Mouse (Mus musculus) bone marrow, adult 2 months (tissue): Measurements from ENCODE around the gene Oas1a. TPM values are rescaled to one million over a fixed set of nuclear protein-coding genes. Genes with fewer than 3 reads are reported as not detected.
"Not testable (repeated sequence)": the region's sequence is repeated elsewhere in the genome, so short reads cannot be mapped to it uniquely, and the experiment has no call there.

Experiments used
- H3K27ac ChIP-seq: fragments of 200-500 bp; 2 replicates; pipeline ENCODE4 v1.5.1; 2012; ENCODE audit warnings: low read depth, mild to moderate bottlenecking, control low read depth, inconsistent platforms, low read length; ENCODE audit not compliant: control insufficient read depth, poor library complexity, insufficient read depth
- H3K4me1 ChIP-seq: fragments of 200-500 bp; 2 replicates; pipeline ENCODE4 v1.6.1; 2011; ENCODE audit warnings: low read length; ENCODE audit not compliant: control insufficient read depth, insufficient read depth
- H3K4me3 ChIP-seq: fragments of 200-500 bp; replicated peaks from 2 replicates; pipeline ENCODE3; 2011; ENCODE audit warnings: mild to moderate bottlenecking, low read depth, low read length, control low read depth; ENCODE audit not compliant: control insufficient read depth
- CTCF ChIP-seq: fragments of 200-500 bp; IDR thresholded peaks from 2 replicates; pipeline ENCODE4 v1.5.1; 2011; ENCODE audit warnings: low read length, control low read depth; ENCODE audit not compliant: control insufficient read depth, insufficient read depth
- POLR2A ChIP-seq: fragments of 200-500 bp; IDR thresholded peaks from 2 replicates; pipeline ENCODE4 v1.6.1; 2011; ENCODE audit warnings: low read depth, mild to moderate bottlenecking, control low read depth, low read length, borderline replicate concordance; ENCODE audit not compliant: control insufficient read depth
- WGBS: fragments of 180-500 bp; shearing (Covaris S2); methylation state at CpG from one replicate; pipeline ENCODE4 v1.1.7; 2018; 5-methylcytosine and 5-hydroxymethylcytosine counted together
- polyA plus RNA-seq: library from polyadenylated mRNA; stranded (reverse); fragments of >200 nt; gene quantifications from 2 replicates; pipeline ENCODE4 v1.2.4, GENCODE M21; 2011; ENCODE audit warnings: low replicate concordance; ENCODE audit not compliant: missing spikeins, insufficient read depth, insufficient read length

The Oas1a gene
- polyA plus RNA-seq, 1 experiment = 8.9 TPM

GRCm38 (mm10) chr5:120923969-120924368 is 16.6 kb upstream of the Oas1a start:
- TF ChIP-seq CTCF (no peak), POLR2A (no peak)
- 65% methylated on average over 4 of the region's 4 CpGs for WGBS
- no peak overlapping the region for H3K4me3 ChIP-seq

GRCm38 (mm10) chr5:120920296-120920695 is 13.0 kb upstream of the Oas1a start:
- no peak for TF ChIP-seq CTCF
- TF ChIP-seq POLR2A = no peak
- no peak overlapping the region for H3K27ac ChIP-seq
- 64% methylated on average over 3 of the region's 3 CpGs for WGBS

More at GRCm38 (mm10) chr5:120923969-120924368, 16.6 kb upstream of the Oas1a start:
- Histone ChIP-seq H3K27ac (no peak overlapping the region), H3K4me1 (no peaks in the 10 kb centered on the region)

GRCm38 (mm10) chr5:120919156-120919935 is 12.0 kb upstream of the Oas1a start:
- H3K27ac ChIP-seq, H3K4me3 ChIP-seq, H3K4me1 ChIP-seq: not testable (repeated sequence)
- WGBS = 63% methylated on average over 2 of the region's 2 CpGs

More at GRCm38 (mm10) chr5:120920296-120920695, 13.0 kb upstream of the Oas1a start:
- Histone ChIP-seq H3K4me3 (no peak overlapping the region), H3K4me1 (no peaks in the 10 kb centered on the region)

- 32% methylated on average over 8 of the region's 8 CpGs for WGBS
- H3K4me3 ChIP-seq, H3K4me1 ChIP-seq, H3K27ac ChIP-seq: not testable (repeated sequence)
- TF ChIP-seq CTCF = peak; percentile 23; the same call in 1 of the 2 replicates
Observed at GRCm38 (mm10) chr5:120914204-120914603, 6.9 kb upstream of the Oas1a start, which contains the start of gene Oas1d. Gene Oas1d (plus strand): TSS chr5:120914536.

GRCm38 (mm10) chr5:120908196-120908920 is 1.0 kb upstream of the Oas1a start:
- no peak overlapping the region for H3K4me3 ChIP-seq
- no peak overlapping the region for H3K27ac ChIP-seq
- no peaks in the 10 kb centered on the region; the same call in 1 of the 2 replicates for H3K4me1 ChIP-seq
- 67% methylated on average over 7 of the region's 7 CpGs for WGBS
- no peak for TF ChIP-seq POLR2A
- TF ChIP-seq CTCF = no peak

- no peak overlapping the region for H3K27ac ChIP-seq
- TF ChIP-seq CTCF = no peak
- H3K4me3 ChIP-seq = no peak overlapping the region
- 87% methylated on average over 5 of the region's 5 CpGs for WGBS
- H3K4me1 ChIP-seq = no peaks in the 10 kb centered on the region; the same call in 1 of the 2 replicates
Observed at GRCm38 (mm10) chr5:120902056-120902455, 5.3 kb downstream of the Oas1a start.

GRCm38 (mm10) chr5:120900666-120901065 is 6.7 kb downstream of the Oas1a start:
- TF ChIP-seq CTCF (no peak), POLR2A (no peak)
- H3K4me1 ChIP-seq = no peaks in the 10 kb centered on the region; the same call in 1 of the 2 replicates
- H3K27ac ChIP-seq = no peak overlapping the region
- WGBS = 71% methylated on average over 1 of the region's 1 CpGs
- no peak overlapping the region for H3K4me3 ChIP-seq

GRCm38 (mm10) chr5:120898726-120899125 is 8.6 kb downstream of the Oas1a start:
- Histone ChIP-seq H3K27ac (no peak overlapping the region), H3K4me3 (no peak overlapping the region), H3K4me1 (no peaks in the 10 kb centered on the region)
- TF ChIP-seq POLR2A (no peak), CTCF (no peak)
